Mouse (Mus musculus): ENCODE measurements around the gene Washc1. TPM values are rescaled to one million over a fixed set of nuclear protein-coding genes. Genes with fewer than 3 reads are reported as not detected.
"Not testable (repeated sequence)": the region's sequence is repeated elsewhere in the genome, so short reads cannot be mapped to it uniquely, and the experiment has no call there.

Gene Washc1
- 24.4 and 47.4 TPM in 2 replicates for polyA plus RNA-seq (2011; ENCODE audit: insufficient read depth, insufficient read length, low replicate concordance, missing spikeins)

GRCm38 (mm10) chr17:66111402-66111959 lies at the start of gene Washc1:
Gene Washc1, plus strand, starts transcription at chr17:66111545.
- H3K4me3 ChIP-seq (replicated peaks; ENCODE audit: control insufficient read depth, low read depth, low read length): peak within 1 kb of the TSS; percentile 97
- H3K4me1 ChIP-seq (ENCODE audit: control insufficient read depth, insufficient read depth, low read length): peaks cover 5% of the 10 kb centered on the region
- under 1% methylated on average over 40 of the region's 41 CpGs for WGBS
- TF ChIP-seq CTCF (IDR thresholded peaks at IDR 0.05; ENCODE audit: control insufficient read depth, insufficient read depth, low read length) (no peak), POLR2A (IDR thresholded peaks at IDR 0.05; ENCODE audit: borderline replicate concordance, control insufficient read depth, low read depth, low read length) (peak; percentile 52; the same call in 1 of the 2 replicates)
- peak within 1 kb of the TSS; percentile 85 for H3K27ac ChIP-seq (ENCODE audit: control insufficient read depth, insufficient read depth, low read depth, low read length, poor library complexity)

DNA sequence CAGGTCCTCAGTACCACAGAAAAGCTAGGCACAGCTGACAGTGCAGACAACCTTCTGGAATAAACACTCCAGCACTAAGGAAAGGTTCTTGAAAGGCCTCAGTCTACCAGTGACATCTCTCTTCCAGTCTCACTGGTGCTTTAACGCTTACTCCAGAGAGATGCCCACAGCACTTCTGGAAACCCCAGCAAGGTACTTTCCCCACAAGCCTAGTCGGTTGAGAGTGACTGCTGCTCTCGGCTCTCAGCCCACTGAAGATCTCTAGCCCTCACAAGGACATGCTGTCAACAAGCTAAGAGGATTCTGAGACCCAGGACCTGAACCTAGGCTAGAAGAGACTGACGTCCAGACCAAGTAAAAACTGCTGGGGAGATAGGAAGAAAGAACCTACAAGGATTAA lies 46.2 kb upstream of the Washc1 start:
- H3K4me1 ChIP-seq (ENCODE audit: control insufficient read depth, insufficient read depth, low read length): no peaks in the 10 kb centered on the region; the same call in 1 of the 2 replicates
- H3K4me3 ChIP-seq (replicated peaks; ENCODE audit: control insufficient read depth, low read depth, low read length): no peak overlapping the region
- TF ChIP-seq CTCF (IDR thresholded peaks at IDR 0.05; ENCODE audit: control insufficient read depth, insufficient read depth, low read length) (no peak), POLR2A (IDR thresholded peaks at IDR 0.05; ENCODE audit: borderline replicate concordance, control insufficient read depth, low read depth, low read length) (no peak)
- no peak overlapping the region for H3K27ac ChIP-seq (ENCODE audit: control insufficient read depth, insufficient read depth, low read depth, low read length, poor library complexity)
- WGBS: 64% methylated on average over 4 of the region's 4 CpGs

DNA sequence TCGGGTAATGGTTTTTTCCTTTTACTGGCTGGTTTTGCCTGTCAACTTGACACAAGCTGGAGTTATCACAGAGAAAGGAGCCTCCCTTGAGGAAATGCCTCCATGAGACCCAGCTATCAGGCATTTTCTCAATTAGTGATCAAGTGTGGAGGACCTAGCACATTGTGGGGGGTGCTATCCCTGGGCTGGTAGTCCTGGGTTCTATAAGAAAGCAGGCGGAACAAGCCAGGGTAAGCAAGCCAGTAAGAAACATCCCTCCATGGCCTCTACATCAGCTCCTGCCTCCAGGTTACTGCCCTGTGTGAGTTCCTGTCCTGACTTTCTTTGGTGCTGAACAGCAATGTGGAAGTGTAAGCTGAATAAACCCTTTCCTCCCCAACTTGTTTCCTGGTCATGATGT lies 42.3 kb upstream of the Washc1 start:
- H3K4me3 ChIP-seq (replicated peaks; ENCODE audit: control insufficient read depth, low read depth, low read length); H3K4me1 ChIP-seq (ENCODE audit: control insufficient read depth, insufficient read depth, low read length); H3K27ac ChIP-seq (ENCODE audit: control insufficient read depth, insufficient read depth, low read depth, low read length, poor library complexity): not testable (repeated sequence)
- 89% methylated on average over 2 of the region's 2 CpGs for WGBS

DNA sequence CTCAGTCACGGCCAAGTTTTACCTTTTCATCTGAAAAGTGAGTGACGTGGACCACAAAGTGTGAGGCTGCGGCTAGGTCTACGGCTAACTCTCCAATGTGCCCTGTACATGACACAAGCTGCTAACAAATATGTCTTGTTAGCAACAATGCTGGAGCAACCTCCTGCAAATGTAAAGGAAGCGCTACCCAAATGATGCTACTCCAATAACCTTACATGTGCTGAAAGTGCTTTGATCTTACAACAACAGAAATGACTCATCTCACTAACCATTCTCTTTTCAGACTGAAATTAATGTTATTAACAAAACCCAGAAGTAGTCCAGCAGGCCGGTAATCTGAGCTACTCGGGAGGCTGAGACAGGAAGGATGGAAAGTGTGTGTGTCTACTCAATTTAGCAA lies 37.4 kb upstream of the Washc1 start:
- WGBS: 74% methylated on average over 7 of the region's 7 CpGs
- H3K4me3 ChIP-seq (replicated peaks; ENCODE audit: control insufficient read depth, low read depth, low read length): no peak overlapping the region
- H3K27ac ChIP-seq (ENCODE audit: control insufficient read depth, insufficient read depth, low read depth, low read length, poor library complexity): no peak overlapping the region
- H3K4me1 ChIP-seq (ENCODE audit: control insufficient read depth, insufficient read depth, low read length): peaks cover 1% of the 10 kb centered on the region; the same call in 1 of the 2 replicates
- TF ChIP-seq CTCF (IDR thresholded peaks at IDR 0.05; ENCODE audit: control insufficient read depth, insufficient read depth, low read length): no peak
- TF ChIP-seq POLR2A (IDR thresholded peaks at IDR 0.05; ENCODE audit: borderline replicate concordance, control insufficient read depth, low read depth, low read length): no peak

DNA sequence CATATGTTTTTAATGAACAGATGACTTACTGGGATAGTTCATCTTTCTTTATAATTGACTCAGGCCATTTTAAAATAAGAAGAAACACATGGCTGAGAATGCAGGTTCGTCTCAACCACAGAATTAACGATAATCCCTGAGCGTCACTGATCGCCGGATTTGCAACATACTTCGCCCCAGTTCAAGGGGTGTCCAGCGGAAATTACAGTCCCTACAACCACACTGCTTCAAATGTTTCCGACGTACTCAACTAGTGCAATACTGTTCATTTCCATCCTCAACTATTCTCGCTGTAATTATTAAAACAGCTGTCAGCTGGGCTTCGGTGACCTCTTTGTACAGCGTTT lies 35.5 kb upstream of the Washc1 start:
- H3K27ac ChIP-seq (ENCODE audit: control insufficient read depth, insufficient read depth, low read depth, low read length, poor library complexity): peak overlapping the region; percentile 100; the same call in 1 of the 2 replicates
- 1% methylated on average over 12 of the region's 12 CpGs for WGBS
- TF ChIP-seq POLR2A (IDR thresholded peaks at IDR 0.05; ENCODE audit: borderline replicate concordance, control insufficient read depth, low read depth, low read length) (no peak), CTCF (IDR thresholded peaks at IDR 0.05; ENCODE audit: control insufficient read depth, insufficient read depth, low read length) (no peak)

GRCm38 (mm10) chr17:66076174-66076927 lies 35.0 kb upstream of the Washc1 start:
- 4% methylated on average over 82 of the region's 95 CpGs for WGBS
- TF ChIP-seq POLR2A (IDR thresholded peaks at IDR 0.05; ENCODE audit: borderline replicate concordance, control insufficient read depth, low read depth, low read length) (peak; percentile 31; the same call in 1 of the 2 replicates), CTCF (IDR thresholded peaks at IDR 0.05; ENCODE audit: control insufficient read depth, insufficient read depth, low read length) (no peak)
- Histone ChIP-seq H3K27ac (ENCODE audit: control insufficient read depth, insufficient read depth, low read depth, low read length, poor library complexity) (peak overlapping the region; percentile 100), H3K4me1 (ENCODE audit: control insufficient read depth, insufficient read depth, low read length) (peaks cover 1% of the 10 kb centered on the region; the same call in 1 of the 2 replicates), H3K4me3 (replicated peaks; ENCODE audit: control insufficient read depth, low read depth, low read length) (peak overlapping the region; percentile 93)

More for the DNA sequence above, 35.5 kb upstream of the Washc1 start:
- H3K4me1 ChIP-seq (ENCODE audit: control insufficient read depth, insufficient read depth, low read length): peaks cover 1% of the 10 kb centered on the region; the same call in 1 of the 2 replicates
- peak overlapping the region; percentile 93 for H3K4me3 ChIP-seq (replicated peaks; ENCODE audit: control insufficient read depth, low read depth, low read length)

GRCm38 (mm10) chr17:66076934-66077333 lies 34.4 kb upstream of the Washc1 start, which contains the start of gene Ankrd12:
Gene Ankrd12, minus strand, starts transcription at chr17:66077089.
- peaks cover 1% of the 10 kb centered on the region; the same call in 1 of the 2 replicates for H3K4me1 ChIP-seq (ENCODE audit: control insufficient read depth, insufficient read depth, low read length)
- H3K27ac ChIP-seq (ENCODE audit: control insufficient read depth, insufficient read depth, low read depth, low read length, poor library complexity): peak within 1 kb of the TSS; percentile 100
- TF ChIP-seq CTCF (IDR thresholded peaks at IDR 0.05; ENCODE audit: control insufficient read depth, insufficient read depth, low read length) (no peak), POLR2A (IDR thresholded peaks at IDR 0.05; ENCODE audit: borderline replicate concordance, control insufficient read depth, low read depth, low read length) (peak; percentile 65; the same call in 1 of the 2 replicates)
- 1% methylated on average over 53 of the region's 53 CpGs for WGBS
- H3K4me3 ChIP-seq (replicated peaks; ENCODE audit: control insufficient read depth, low read depth, low read length): peak within 1 kb of the TSS; percentile 93

DNA sequence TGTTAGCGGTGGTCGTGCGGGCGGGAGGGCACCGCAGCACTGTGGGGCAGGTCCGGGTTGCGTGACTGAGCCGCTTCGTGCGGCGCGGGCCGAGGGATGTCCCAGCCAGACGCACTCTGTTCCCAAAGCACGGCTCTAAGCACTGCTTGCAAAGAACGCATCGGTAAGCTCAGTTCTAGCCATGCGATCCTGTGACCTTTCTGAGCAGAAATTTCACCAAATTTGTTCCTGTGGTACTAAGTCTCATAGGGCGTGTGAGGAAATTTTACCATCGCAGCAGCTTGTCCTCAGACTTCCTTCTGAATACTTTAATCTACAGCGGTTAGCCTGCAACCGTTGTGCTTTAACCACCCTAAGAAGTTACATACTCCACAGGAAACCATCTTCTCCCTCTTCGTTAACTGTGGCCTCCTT lies 33.9 kb upstream of the Washc1 start:
- peak overlapping the region; percentile 93 for H3K4me3 ChIP-seq (replicated peaks; ENCODE audit: control insufficient read depth, low read depth, low read length)
- TF ChIP-seq POLR2A (IDR thresholded peaks at IDR 0.05; ENCODE audit: borderline replicate concordance, control insufficient read depth, low read depth, low read length): no peak
- TF ChIP-seq CTCF (IDR thresholded peaks at IDR 0.05; ENCODE audit: control insufficient read depth, insufficient read depth, low read length): no peak
- H3K27ac ChIP-seq (ENCODE audit: control insufficient read depth, insufficient read depth, low read depth, low read length, poor library complexity): peak overlapping the region; percentile 100
- under 1% methylated on average over 23 of the region's 23 CpGs for WGBS
- peaks cover 1% of the 10 kb centered on the region; the same call in 1 of the 2 replicates for H3K4me1 ChIP-seq (ENCODE audit: control insufficient read depth, insufficient read depth, low read length)
